Mouse (Mus musculus) adipose tissue, adult 10 weeks (tissue): ENCODE data around the gene Gm15557. TPM values are rescaled to one million over a fixed set of nuclear protein-coding genes. Genes with fewer than 3 reads are reported as not detected.

Experiments used
- polyA plus RNA-seq: library from polyadenylated mRNA; stranded (reverse); fragments of 350-450 nt; fragmentation: Illumina TruSeq; extraction: RNeasy Lipid Tissue Mini Kit (QIAGEN cat#74804); gene quantifications from one replicate; pipeline ENCODE4 v1.2.3, GENCODE M21; 2014; ENCODE audit warnings: low read depth, low replicate concordance

Gm15557 gene
- polyA plus RNA-seq, result not detected

GRCm38 (mm10) chr2:155940681-155941080, at the start of gene Gm15557:
Gene Gm15557 (plus strand): TSS chr2:155940728.

DNA sequence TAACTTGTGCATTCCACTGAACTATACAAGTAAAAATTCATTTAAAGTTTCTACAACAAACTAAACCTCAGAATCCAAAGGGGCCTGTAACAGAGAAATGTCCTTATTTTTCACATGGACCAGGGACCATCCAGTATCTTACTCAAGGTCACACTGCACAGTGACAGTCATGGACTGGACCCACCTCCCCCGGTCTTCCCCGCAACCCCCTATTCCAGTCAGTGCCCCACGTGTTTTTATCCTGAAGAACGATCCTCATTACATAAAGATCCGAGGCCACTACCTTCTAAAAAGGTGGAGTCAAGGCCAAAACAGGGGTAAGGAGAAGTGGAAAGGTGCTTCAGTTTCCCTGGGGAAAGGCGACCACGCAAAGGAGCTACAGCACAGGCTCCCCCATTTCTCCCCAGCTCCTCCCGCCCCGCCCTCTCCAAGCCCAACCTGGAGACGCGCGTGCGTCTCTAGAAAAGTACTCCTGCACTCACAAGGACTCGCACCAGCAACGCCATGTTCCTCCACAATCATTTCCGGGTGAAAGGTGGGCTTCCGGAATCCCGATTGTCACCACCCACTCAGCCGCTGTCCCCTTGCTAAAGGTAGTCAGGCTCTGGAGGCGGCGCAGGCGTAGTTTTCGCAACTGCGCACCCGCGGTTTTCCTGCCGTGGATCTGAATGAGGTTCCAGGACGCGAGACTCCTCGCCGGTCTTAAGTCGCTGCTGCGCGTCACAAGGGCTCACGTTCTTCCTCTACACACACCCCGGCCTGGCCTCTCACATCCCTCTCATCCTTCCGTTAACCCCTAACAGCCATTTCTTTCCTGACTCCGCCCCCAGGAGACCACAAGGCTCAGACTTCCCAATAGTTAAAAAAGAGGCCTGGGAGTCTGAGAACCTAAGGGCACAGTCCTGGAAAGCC, 10.7 kb upstream of the Gm15557 start, which contains the start of gene Uqcc1:
Uqcc1 (minus strand) TSS at position 780 of the 912 bp plus-strand sequence.

DNA sequence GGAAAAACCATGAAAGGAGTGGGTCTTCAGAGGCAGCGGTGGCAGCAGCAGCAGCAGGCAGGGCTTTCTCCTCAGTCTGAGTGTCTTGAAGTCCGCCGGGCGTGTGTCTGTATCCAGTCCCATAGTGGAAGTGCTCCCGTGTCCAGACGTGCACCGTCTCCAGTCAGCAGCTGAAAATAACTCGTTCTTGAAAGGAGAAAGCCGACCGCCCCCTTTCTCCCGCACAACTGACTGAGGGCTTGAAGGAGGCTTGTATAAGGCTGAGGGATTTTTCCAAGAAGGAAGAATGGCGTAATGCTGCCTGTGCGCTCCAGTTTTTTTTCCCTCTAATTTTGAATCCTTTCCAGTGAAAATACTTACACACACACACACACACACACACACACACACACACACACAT, 4.6 kb downstream of the Gm15557 start, which contains the start of gene Gdf5:
Gdf5 (minus strand) TSS at position 244 of the 400 bp plus-strand sequence.

GRCm38 (mm10) chr2:155956134-155957059, 15.9 kb downstream of the Gm15557 start, which contains the start of gene Cep250:
Gene Cep250 (plus strand): TSS chr2:155956458.

Other genes starting within 250 kb of the Gm15557 start
- gene Trpc4ap, start 248.3 kb upstream of the Gm15557 start, polyA plus RNA-seq, result 91.8 TPM
- gene Edem2, start 211.3 kb upstream of the Gm15557 start, polyA plus RNA-seq, result 51.9 TPM
- gene Gm17581, start 204.9 kb upstream of the Gm15557 start, polyA plus RNA-seq, result not detected
- 10.4 TPM for gene Procr, start 189.6 kb upstream of the Gm15557 start, polyA plus RNA-seq
- 0.06 TPM for gene Mmp24, start 165.4 kb upstream of the Gm15557 start, polyA plus RNA-seq
- gene BC029722, start 121.3 kb upstream of the Gm15557 start, polyA plus RNA-seq, result 52.0 TPM
- gene Eif6, start 113.8 kb upstream of the Gm15557 start, polyA plus RNA-seq, result 57.7 TPM
- not detected for gene Fam83c, start 105.9 kb upstream of the Gm15557 start, polyA plus RNA-seq
- 50.0 TPM for gene Uqcc1, start 10.4 kb upstream of the Gm15557 start, polyA plus RNA-seq
- 0.42 TPM for gene Gdf5, start 4.6 kb downstream of the Gm15557 start, polyA plus RNA-seq
- 26.5 TPM for gene Cep250, start 15.7 kb downstream of the Gm15557 start, polyA plus RNA-seq
- gene 6430550D23Rik, start 67.2 kb downstream of the Gm15557 start, polyA plus RNA-seq, result 3.1 TPM
- gene Ergic3, start 67.3 kb downstream of the Gm15557 start, polyA plus RNA-seq, result 199 TPM
- gene Fer1l4, start 112.2 kb downstream of the Gm15557 start, polyA plus RNA-seq, result 5.1 TPM
- gene Spag4, start 124.4 kb downstream of the Gm15557 start, polyA plus RNA-seq, result 7.4 TPM
- gene Cpne1, start 171.2 kb downstream of the Gm15557 start, polyA plus RNA-seq, result 29.0 TPM
- 9.8 TPM for gene Rbm12, start 171.2 kb downstream of the Gm15557 start, polyA plus RNA-seq
- 12.3 TPM for gene Gm28036, start 186.4 kb downstream of the Gm15557 start, polyA plus RNA-seq
- 219 TPM for gene Romo1, start 203.3 kb downstream of the Gm15557 start, polyA plus RNA-seq
- 44.4 TPM for gene Nfs1, start 203.5 kb downstream of the Gm15557 start, polyA plus RNA-seq
- gene Rbm39, start 239.5 kb downstream of the Gm15557 start, polyA plus RNA-seq, result 182 TPM